Mouse (Mus musculus) lung, adult 2 months (tissue): Measurements from ENCODE around the gene Rce1.

Experiments
- CTCF ChIP-seq: fragments of 200-500 bp; IDR thresholded peaks from 2 replicates; pipeline ENCODE4 v1.5.1; 2011; ENCODE audit warnings: mild to moderate bottlenecking, low read length, control low read depth; ENCODE audit not compliant: insufficient read depth
- POLR2A ChIP-seq: fragments of 200-500 bp; IDR thresholded peaks from 2 replicates; pipeline ENCODE4 v1.6.1; 2011; ENCODE audit warnings: low read depth, mild to moderate bottlenecking, control low read depth, low read length, borderline replicate concordance; ENCODE audit errors: extremely low read depth

GRCm38 (mm10) chr19:4623419-4623818, 2.0 kb downstream of the Rce1 start:
- no peak for TF ChIP-seq CTCF
- no peak for TF ChIP-seq POLR2A
